Mouse (Mus musculus): ENCODE data around the gene Mum1.

Mum1 gene

GRCm38 (mm10) chr10:80252493-80253274, 26.4 kb downstream of the Mum1 start:
- no peak for DNase-seq

- no peak for DNase-seq
Observed at GRCm38 (mm10) chr10:80253551-80253950, 27.3 kb downstream of the Mum1 start.

- no peak for DNase-seq
Observed at GRCm38 (mm10) chr10:80254331-80255297, 28.4 kb downstream of the Mum1 start.

- DNase-seq: peak in 1 of 2 experiments; percentile 78
Observed at GRCm38 (mm10) chr10:80255881-80256535, 29.8 kb downstream of the Mum1 start.

GRCm38 (mm10) chr10:80257936-80258335, 31.7 kb downstream of the Mum1 start:
- DNase-seq: no peak

GRCm38 (mm10) chr10:80258752-80259462, 32.7 kb downstream of the Mum1 start:
- no peak for DNase-seq

- DNase-seq: no peak
Observed at GRCm38 (mm10) chr10:80259463-80259805, 33.2 kb downstream of the Mum1 start.

GRCm38 (mm10) chr10:80259861-80260641, 33.8 kb downstream of the Mum1 start:
- DNase-seq: peak; percentile 88 to 91

GRCm38 (mm10) chr10:80260642-80261584, 34.7 kb downstream of the Mum1 start, which contains the start of the genes Gamt and Dazap1:
Gene Gamt (minus strand): TSS chr10:80261012.
Gene Dazap1 (plus strand): TSS chr10:80261486.
- DNase-seq: peak; percentile 98 to 100

GRCm38 (mm10) chr10:80261585-80261968, 35.3 kb downstream of the Mum1 start:
- DNase-seq: peak; percentile 100

- no peak for DNase-seq
Observed at GRCm38 (mm10) chr10:80262169-80262568, 35.9 kb downstream of the Mum1 start.

GRCm38 (mm10) chr10:80262776-80263365, 36.6 kb downstream of the Mum1 start:
- DNase-seq: no peak

- peak; percentile 100 for DNase-seq
Observed at GRCm38 (mm10) chr10:80264341-80265148, 38.3 kb downstream of the Mum1 start.

GRCm38 (mm10) chr10:80265149-80265486, 38.9 kb downstream of the Mum1 start:
- no peak for DNase-seq

- DNase-seq: no peak
Observed at GRCm38 (mm10) chr10:80270099-80270498, 43.9 kb downstream of the Mum1 start.

GRCm38 (mm10) chr10:80270734-80271181, 44.5 kb downstream of the Mum1 start:
- DNase-seq: peak; percentile 79 to 85

- no peak for DNase-seq
Observed at GRCm38 (mm10) chr10:80271186-80271843, 45.1 kb downstream of the Mum1 start.

GRCm38 (mm10) chr10:80271870-80272585, 45.8 kb downstream of the Mum1 start:
- no peak for DNase-seq
